Mouse (Mus musculus): ENCODE measurements around the gene Prrxl1.

Gene Prrxl1

GRCm38 (mm10) chr14:32627271-32627670, 28.1 kb downstream of the Prrxl1 start:
- CTCF ChIA-PET: no interaction called here

- CTCF ChIA-PET: no interaction called here
Observed at GRCm38 (mm10) chr14:32628584-32628983, 29.4 kb downstream of the Prrxl1 start.

GRCm38 (mm10) chr14:32632908-32633600, 33.8 kb downstream of the Prrxl1 start:
- CTCF ChIA-PET: no interaction called here

- CTCF ChIA-PET: no interaction called here
Observed at GRCm38 (mm10) chr14:32634015-32634682, 34.9 kb downstream of the Prrxl1 start.

GRCm38 (mm10) chr14:32638485-32638884, 39.3 kb downstream of the Prrxl1 start:
- CTCF ChIA-PET: no interaction called here

GRCm38 (mm10) chr14:32659781-32660180, 60.6 kb downstream of the Prrxl1 start:
- CTCF ChIA-PET: no interaction called here

- CTCF ChIA-PET: no interaction called here
Observed at GRCm38 (mm10) chr14:32663099-32663498, 63.9 kb downstream of the Prrxl1 start.

GRCm38 (mm10) chr14:32673178-32673577, 74.0 kb downstream of the Prrxl1 start:
- CTCF ChIA-PET: no interaction called here

- CTCF ChIA-PET: no interaction called here
Observed at GRCm38 (mm10) chr14:32678565-32678964, 79.4 kb downstream of the Prrxl1 start.

GRCm38 (mm10) chr14:32681603-32682002, 82.4 kb downstream of the Prrxl1 start:
- CTCF ChIA-PET: no interaction called here

- CTCF ChIA-PET: no interaction called here
Observed at GRCm38 (mm10) chr14:32682536-32682935, 83.3 kb downstream of the Prrxl1 start.

GRCm38 (mm10) chr14:32683251-32683838, 84.1 kb downstream of the Prrxl1 start:
- CTCF ChIA-PET: no interaction called here

GRCm38 (mm10) chr14:32683982-32684734, 85.0 kb downstream of the Prrxl1 start:
- CTCF ChIA-PET: no interaction called here

- CTCF ChIA-PET: no interaction called here
Observed at GRCm38 (mm10) chr14:32684735-32685105, 85.5 kb downstream of the Prrxl1 start.

GRCm38 (mm10) chr14:32685124-32685826, 86.1 kb downstream of the Prrxl1 start, which contains the start of gene 3425401B19Rik:
Gene 3425401B19Rik, minus strand, starts transcription at chr14:32685293.
- CTCF ChIA-PET: no interaction called here

- CTCF ChIA-PET: no interaction called here
Observed at GRCm38 (mm10) chr14:32695906-32696305, 96.7 kb downstream of the Prrxl1 start.

GRCm38 (mm10) chr14:32696344-32696743, 97.1 kb downstream of the Prrxl1 start:
- CTCF ChIA-PET: no interaction called here

GRCm38 (mm10) chr14:32697774-32698173, 98.6 kb downstream of the Prrxl1 start:
- CTCF ChIA-PET: no interaction called here

- CTCF ChIA-PET: no interaction called here
Observed at GRCm38 (mm10) chr14:32698556-32698955, 99.3 kb downstream of the Prrxl1 start.

Measured in spleen, embryonic (tissue).